ENCODE assay signal across 12 mouse cellular contexts in genomic region chr3:85024817-85025705, GRCm38 (mm10).
DNase-seq lines count a peak whose midpoint lies in the region; ATAC-seq and TF ChIP-seq lines count a peak whose summit lies in the region.
"Had no signal": no experiment of that assay in that cellular context is flagged by ENCODE, and none has a peak within 500 bp of the region (broad histone marks: within the 10 kb centered on the region; RNA-seq: fewer than 3 reads in every experiment).

No protein-coding gene starts in this region.

- no peak for DNase-seq in midbrain, embryonic 10.5 days (ENCODE audit: low spot score)
- DNase-seq in midbrain, postnatal 0 days (ENCODE audit: low spot score): no peak
- DNase-seq in kidney, adult 2 months: peak; percentile 83
- peak; percentile 69 to 75 for DNase-seq in left cerebral cortex, adult 2 months (ENCODE audit: extremely low spot score in 1 of 2, low spot score in 2 of 2)
- peak; percentile 78 to 81 for DNase-seq in right cerebral cortex, postnatal 36 days (ENCODE audit: low spot score in 2 of 2)
- DNase-seq in heart, postnatal 36 days: no peak
- no peak for DNase-seq in thymus, postnatal 4 days
- DNase-seq: adrenal gland, postnatal 10 days; heart, postnatal 14 days; liver had no signal

- no peak overlapping the region for H3K4me2 ChIP-seq in midbrain, postnatal 0 days (ENCODE audit: low read depth, low read length, poor library complexity, severe bottlenecking)

- ATAC-seq in midbrain, postnatal 0 days (ENCODE audit: low FRiP score): no peak
- no peak for ATAC-seq in erythroblast, adult 5-6 weeks (replicated peaks; ENCODE audit: low FRiP score, poor library complexity, severe bottlenecking)

- no peak for TF ChIP-seq CTCF in midbrain, postnatal 0 days (IDR thresholded peaks at IDR 0.05)
- TF ChIP-seq CTCF in kidney, adult 2 months (conservative IDR thresholded peaks at IDR 0.05; ENCODE audit: insufficient read depth, insufficient read length, low read depth, low read length): no peak
- TF ChIP-seq CTCF in left cerebral cortex, adult 2 months (IDR thresholded peaks at IDR 0.05): no peak

- TF ChIP-seq POLR2A in kidney, adult 2 months (IDR thresholded peaks at IDR 0.05; ENCODE audit: low read depth, low read length): no peak

- H3K9me3 ChIP-seq in midbrain, embryonic 10.5 days (replicated peaks): no peaks in the 10 kb centered on the region
- H3K9me3 ChIP-seq in midbrain, postnatal 0 days (ENCODE audit: low read length): no peaks in the 10 kb centered on the region
- H3K9me3 ChIP-seq: G1E had no signal

- peaks cover 9% of the 10 kb centered on the region; the same call in 1 of the 2 replicates for H3K4me1 ChIP-seq in midbrain, embryonic 10.5 days
- H3K4me1 ChIP-seq in midbrain, postnatal 0 days (ENCODE audit: insufficient read depth, low read length): 0 out of 2 replicates have a peak, but pooled peaks cover 2% of the 10 kb centered on the region
- peaks cover 22% of the 10 kb centered on the region for H3K4me1 ChIP-seq in kidney, adult 2 months (ENCODE audit: control insufficient read depth, insufficient read depth, low read length)

- H3K36me3 ChIP-seq in midbrain, embryonic 10.5 days: no peaks in the 10 kb centered on the region
- no peaks in the 10 kb centered on the region for H3K36me3 ChIP-seq in midbrain, postnatal 0 days (ENCODE audit: insufficient read depth, low read length)
- no peaks in the 10 kb centered on the region for H3K36me3 ChIP-seq in kidney, adult 2 months (ENCODE audit: control insufficient read depth, insufficient read depth, low read length)
- H3K36me3 ChIP-seq: G1E had no signal

- H3K27me3 ChIP-seq in midbrain, embryonic 10.5 days (ENCODE audit: low read depth, poor library complexity, severe bottlenecking): no peaks in the 10 kb centered on the region
- H3K27me3 ChIP-seq in midbrain, postnatal 0 days (ENCODE audit: insufficient read depth, low read length): no peaks in the 10 kb centered on the region
- H3K27me3 ChIP-seq in kidney, adult 2 months (replicated peaks; ENCODE audit: control insufficient read depth, insufficient read depth, low read length): no peaks in the 10 kb centered on the region

- no peak overlapping the region for H3K4me3 ChIP-seq in midbrain, embryonic 10.5 days
- no peak overlapping the region for H3K4me3 ChIP-seq in midbrain, postnatal 0 days (ENCODE audit: low read depth, low read length)
- no peak overlapping the region for H3K4me3 ChIP-seq in kidney, adult 2 months (ENCODE audit: insufficient read depth, low read depth, low read length)
- no peak overlapping the region for H3K4me3 ChIP-seq in left cerebral cortex, adult 2 months

- H3K27ac ChIP-seq in midbrain, embryonic 10.5 days (replicated peaks): peak overlapping the region; percentile 43; the same call in 1 of the 2 replicates
- no peak overlapping the region for H3K27ac ChIP-seq in midbrain, postnatal 0 days (ENCODE audit: low read depth, low read length)
- peak overlapping the region; percentile 80 for H3K27ac ChIP-seq in kidney, adult 2 months (ENCODE audit: insufficient read depth, low read depth, low read length)
- peak overlapping the region; percentile 86 for H3K27ac ChIP-seq in left cerebral cortex, adult 2 months

- intact Hi-C loops in left cerebral cortex, adult 2 months (cut with DNase I): loop anchor here (2.0 to 10.0 kb wide), 5 partner anchors 120 to 640 kb away; partner anchors contain the start of gene Gatb
- intact Hi-C loops in heart, postnatal 36 days (cut with DNase I): no loop called here

- WGBS in midbrain, embryonic 10.5 days: 29% methylated on average over 6 of the region's 6 CpGs
- 18% methylated on average over 6 of the region's 6 CpGs for WGBS in midbrain, postnatal 0 days
- 18% methylated on average over 6 of the region's 6 CpGs for WGBS in kidney, adult 2 months

- no peak overlapping the region; the same call in 1 of the 2 replicates for H3K9ac ChIP-seq in midbrain, postnatal 0 days (replicated peaks; ENCODE audit: low read length, poor library complexity, severe bottlenecking)

Comparison
In these comparisons a context has a peak if more than half of its experiments do, and no peak if none do; other contexts are left out.
1. DNase-seq: peak in kidney, adult 2 months (single experiment), left cerebral cortex, adult 2 months (2 of 2) and right cerebral cortex, postnatal 36 days (2 of 2); none in midbrain, embryonic 10.5 days (single experiment), midbrain, postnatal 0 days (single experiment), heart, postnatal 36 days (0 of 2) and thymus, postnatal 4 days (single experiment).